Mouse (Mus musculus): ENCODE measurements around the gene Smok2a. TPM values are rescaled to one million over a fixed set of nuclear protein-coding genes. Genes with fewer than 3 reads are reported as not detected.
"Not testable (repeated sequence)": the region's sequence is repeated elsewhere in the genome, so short reads cannot be mapped to it uniquely, and the experiment has no call there.

Gene Smok2a
- polyA plus RNA-seq, 1 experiment: not detected

DNA sequence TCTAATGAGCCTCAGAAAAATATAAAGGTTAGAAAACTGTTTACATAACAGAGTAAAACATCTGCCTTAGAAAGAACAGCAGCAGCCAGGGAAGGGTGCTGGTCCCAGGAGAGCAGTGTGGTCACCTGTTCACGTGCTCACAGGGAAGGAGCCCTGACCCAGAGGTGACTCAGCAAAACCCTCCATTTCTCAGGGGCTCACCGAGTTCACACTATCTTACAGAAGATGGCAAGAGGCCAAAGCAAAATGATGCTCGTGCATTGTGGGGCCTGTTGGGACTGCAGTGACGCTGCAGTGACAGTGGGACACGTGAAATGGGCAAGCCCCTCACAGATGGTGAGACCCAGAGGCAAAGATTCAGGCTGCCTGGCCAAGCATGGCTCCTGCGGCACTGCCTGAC is 33.4 kb upstream of the Smok2a start:
- H3K27ac ChIP-seq (ENCODE audit: insufficient read depth, low read length); H3K9me3 ChIP-seq (replicated peaks; ENCODE audit: control insufficient read depth, insufficient read depth, low read length, poor library complexity, severe bottlenecking); H3K27me3 ChIP-seq (ENCODE audit: control insufficient read depth, insufficient read depth, low read length, poor library complexity, severe bottlenecking); H3K36me3 ChIP-seq (ENCODE audit: control insufficient read depth, insufficient read depth, low read length, poor library complexity, severe bottlenecking); H3K4me3 ChIP-seq (ENCODE audit: low read depth, low read length); H3K9ac ChIP-seq (ENCODE audit: low read depth, poor library complexity, severe bottlenecking); H3K4me1 ChIP-seq (ENCODE audit: control insufficient read depth, insufficient read depth, low read length): not testable (repeated sequence)
- TF ChIP-seq EP300 (IDR thresholded peaks at IDR 0.05; ENCODE audit: insufficient read depth, low read depth, low read length): peak; percentile 48; the same call in 1 of the 2 replicates

DNA sequence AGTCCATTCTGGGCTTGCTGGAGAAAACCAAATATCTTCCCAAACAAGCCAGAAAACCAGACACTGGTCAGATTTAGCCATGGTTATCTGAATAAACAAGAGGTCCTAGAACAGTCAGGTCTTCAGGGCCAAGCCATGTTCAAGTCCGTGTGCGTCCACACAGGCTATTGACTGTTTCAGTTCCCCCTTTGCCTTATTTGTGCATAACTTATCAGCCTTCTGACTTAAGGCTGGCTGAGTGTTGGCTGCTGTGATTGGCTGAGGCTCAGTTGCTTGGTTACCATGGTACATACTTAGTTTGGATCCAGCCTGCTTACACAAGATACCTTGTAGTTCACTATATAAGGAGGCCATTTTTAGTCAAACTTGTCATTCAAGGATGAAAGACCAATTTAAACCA is 32.1 kb upstream of the Smok2a start:
- not testable (repeated sequence) for H3K9ac ChIP-seq (ENCODE audit: low read depth, poor library complexity, severe bottlenecking); H3K27me3 ChIP-seq (ENCODE audit: control insufficient read depth, insufficient read depth, low read length, poor library complexity, severe bottlenecking); H3K36me3 ChIP-seq (ENCODE audit: control insufficient read depth, insufficient read depth, low read length, poor library complexity, severe bottlenecking); H3K4me1 ChIP-seq (ENCODE audit: control insufficient read depth, insufficient read depth, low read length); H3K9me3 ChIP-seq (replicated peaks; ENCODE audit: control insufficient read depth, insufficient read depth, low read length, poor library complexity, severe bottlenecking); H3K27ac ChIP-seq (ENCODE audit: insufficient read depth, low read length); H3K4me3 ChIP-seq (ENCODE audit: low read depth, low read length)

DNA sequence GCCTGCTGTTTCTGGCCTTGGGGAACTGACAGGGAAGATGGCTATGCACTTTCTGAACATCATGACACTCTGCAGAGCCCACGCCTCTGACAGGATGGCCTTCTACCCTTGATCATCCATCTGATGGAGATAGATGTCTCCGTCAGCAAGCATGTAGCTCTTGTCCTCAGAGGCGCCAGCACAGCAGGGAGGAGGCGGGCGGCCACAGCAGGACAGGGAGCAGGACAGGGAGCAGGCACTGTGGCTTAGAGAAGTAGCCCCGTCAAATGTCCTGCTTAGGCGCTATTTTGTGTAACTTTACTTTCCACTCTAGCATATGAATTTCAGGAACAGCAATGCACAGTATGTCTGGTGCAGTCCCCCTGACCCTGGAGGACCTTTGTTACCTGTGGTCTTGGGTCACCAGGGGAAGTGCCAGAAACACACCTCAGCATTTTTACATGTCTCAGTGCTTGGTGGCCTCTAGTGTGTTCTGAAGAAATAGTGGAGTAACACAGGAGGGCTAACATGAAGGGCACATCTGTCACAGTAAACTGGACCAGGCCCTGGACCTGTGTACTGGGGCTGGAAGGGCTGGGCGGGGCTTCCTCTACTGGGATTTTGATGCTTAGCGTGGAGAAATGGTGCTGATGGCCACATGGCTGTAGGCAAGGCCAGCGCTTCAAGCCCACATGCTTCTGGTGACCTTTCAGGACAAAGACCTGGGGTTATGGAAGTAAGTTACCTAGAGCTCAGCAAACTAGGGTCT is 30.0 kb upstream of the Smok2a start:
- not testable (repeated sequence) for H3K27ac ChIP-seq (ENCODE audit: insufficient read depth, low read length); H3K9ac ChIP-seq (ENCODE audit: low read depth, poor library complexity, severe bottlenecking); H3K36me3 ChIP-seq (ENCODE audit: control insufficient read depth, insufficient read depth, low read length, poor library complexity, severe bottlenecking); H3K27me3 ChIP-seq (ENCODE audit: control insufficient read depth, insufficient read depth, low read length, poor library complexity, severe bottlenecking); H3K9me3 ChIP-seq (replicated peaks; ENCODE audit: control insufficient read depth, insufficient read depth, low read length, poor library complexity, severe bottlenecking); H3K4me1 ChIP-seq (ENCODE audit: control insufficient read depth, insufficient read depth, low read length); H3K4me3 ChIP-seq (ENCODE audit: low read depth, low read length)

DNA sequence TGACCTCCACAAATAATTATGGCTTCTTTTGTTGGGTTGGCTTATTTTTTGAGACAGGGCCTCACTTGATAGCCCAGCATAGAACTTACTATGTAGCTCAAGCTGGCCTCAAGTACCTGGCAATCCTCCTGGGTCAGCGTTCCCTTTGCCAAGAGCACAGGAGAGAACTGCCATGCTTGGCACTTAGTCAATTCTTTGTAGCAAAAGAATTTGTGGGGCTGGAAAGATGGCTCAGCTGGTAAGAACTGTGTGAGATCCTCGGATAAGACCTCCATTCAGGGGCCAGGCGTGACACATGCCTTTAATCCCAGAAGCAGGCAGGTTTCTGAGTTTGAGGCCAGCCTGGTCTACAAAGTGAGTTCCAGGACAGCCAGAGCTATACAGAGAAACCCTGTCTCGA is 24.5 kb upstream of the Smok2a start:
- not testable (repeated sequence) for H3K4me1 ChIP-seq (ENCODE audit: control insufficient read depth, insufficient read depth, low read length); H3K27ac ChIP-seq (ENCODE audit: insufficient read depth, low read length); H3K27me3 ChIP-seq (ENCODE audit: control insufficient read depth, insufficient read depth, low read length, poor library complexity, severe bottlenecking); H3K4me3 ChIP-seq (ENCODE audit: low read depth, low read length); H3K36me3 ChIP-seq (ENCODE audit: control insufficient read depth, insufficient read depth, low read length, poor library complexity, severe bottlenecking); H3K9ac ChIP-seq (ENCODE audit: low read depth, poor library complexity, severe bottlenecking); H3K9me3 ChIP-seq (replicated peaks; ENCODE audit: control insufficient read depth, insufficient read depth, low read length, poor library complexity, severe bottlenecking)

DNA sequence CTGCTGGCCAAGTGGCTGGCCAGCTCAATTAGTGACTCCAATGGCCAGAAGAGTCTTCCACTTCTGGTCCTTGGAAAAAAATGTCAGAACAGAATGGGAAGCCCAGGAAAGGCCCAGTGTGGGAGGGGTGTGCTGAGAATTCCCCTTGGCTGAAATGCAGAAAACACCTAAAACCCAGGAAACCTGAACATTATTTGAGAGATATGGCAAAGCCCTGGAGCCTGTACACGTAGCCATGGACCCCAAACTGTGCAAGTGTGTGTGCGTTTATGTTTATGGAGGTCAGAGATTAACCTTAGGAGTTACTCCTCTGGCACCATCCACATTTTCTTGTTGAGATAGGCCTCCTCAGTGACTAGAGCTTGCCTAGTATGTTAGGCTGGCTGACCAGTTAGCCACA is 22.2 kb upstream of the Smok2a start:
- H3K27me3 ChIP-seq (ENCODE audit: control insufficient read depth, insufficient read depth, low read length, poor library complexity, severe bottlenecking); H3K4me3 ChIP-seq (ENCODE audit: low read depth, low read length); H3K36me3 ChIP-seq (ENCODE audit: control insufficient read depth, insufficient read depth, low read length, poor library complexity, severe bottlenecking); H3K9me3 ChIP-seq (replicated peaks; ENCODE audit: control insufficient read depth, insufficient read depth, low read length, poor library complexity, severe bottlenecking); H3K27ac ChIP-seq (ENCODE audit: insufficient read depth, low read length); H3K4me1 ChIP-seq (ENCODE audit: control insufficient read depth, insufficient read depth, low read length); H3K9ac ChIP-seq (ENCODE audit: low read depth, poor library complexity, severe bottlenecking): not testable (repeated sequence)

DNA sequence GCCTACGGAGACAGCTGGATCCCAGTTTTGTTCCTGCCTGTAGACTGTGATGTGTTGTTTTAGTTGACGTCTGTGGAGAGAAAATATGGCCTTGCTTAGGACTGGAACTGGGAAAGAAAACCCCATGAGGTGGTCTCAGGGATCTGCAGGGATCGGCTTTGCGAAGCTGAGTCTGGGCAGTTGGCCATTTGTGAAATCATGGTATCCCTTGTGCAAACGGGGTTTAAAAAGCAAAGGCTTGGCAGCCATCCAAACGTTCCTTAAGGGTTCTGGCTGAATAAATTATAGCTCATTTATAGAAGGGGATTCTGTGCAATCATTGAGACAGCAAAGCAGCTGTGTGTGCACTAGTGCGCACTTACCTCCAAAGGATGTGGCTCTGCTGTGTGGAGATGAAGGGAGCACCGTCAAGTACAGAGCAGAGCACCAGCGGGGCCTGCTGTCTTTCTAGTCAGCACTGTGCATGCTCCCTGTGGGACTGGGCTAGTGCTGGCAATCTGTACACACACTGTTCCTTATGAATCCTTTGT is 21.0 kb upstream of the Smok2a start:
- not testable (repeated sequence) for H3K36me3 ChIP-seq (ENCODE audit: control insufficient read depth, insufficient read depth, low read length, poor library complexity, severe bottlenecking); H3K9ac ChIP-seq (ENCODE audit: low read depth, poor library complexity, severe bottlenecking); H3K9me3 ChIP-seq (replicated peaks; ENCODE audit: control insufficient read depth, insufficient read depth, low read length, poor library complexity, severe bottlenecking); H3K4me1 ChIP-seq (ENCODE audit: control insufficient read depth, insufficient read depth, low read length); H3K27me3 ChIP-seq (ENCODE audit: control insufficient read depth, insufficient read depth, low read length, poor library complexity, severe bottlenecking); H3K4me3 ChIP-seq (ENCODE audit: low read depth, low read length); H3K27ac ChIP-seq (ENCODE audit: insufficient read depth, low read length)

DNA sequence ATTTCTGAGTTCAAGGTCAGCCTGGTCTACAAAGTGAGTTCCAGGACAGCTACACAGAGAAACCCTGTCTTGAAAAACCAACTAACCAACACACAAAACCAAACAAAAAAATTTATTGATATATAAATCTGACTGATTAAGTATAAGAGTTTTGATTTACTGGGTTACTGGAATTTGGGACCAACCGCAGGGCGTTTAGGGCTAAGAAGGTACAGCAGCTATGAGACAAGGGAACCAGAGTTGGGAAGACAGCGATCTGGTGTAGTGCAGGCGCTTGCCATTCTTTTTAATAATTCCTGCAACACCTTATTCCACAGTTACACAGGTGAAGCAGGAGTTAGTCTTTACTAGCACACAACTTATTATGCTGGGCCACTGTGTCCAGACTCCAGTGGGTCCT is 19.4 kb upstream of the Smok2a start:
- not testable (repeated sequence) for H3K4me3 ChIP-seq (ENCODE audit: low read depth, low read length); H3K9ac ChIP-seq (ENCODE audit: low read depth, poor library complexity, severe bottlenecking); H3K27me3 ChIP-seq (ENCODE audit: control insufficient read depth, insufficient read depth, low read length, poor library complexity, severe bottlenecking); H3K27ac ChIP-seq (ENCODE audit: insufficient read depth, low read length); H3K4me1 ChIP-seq (ENCODE audit: control insufficient read depth, insufficient read depth, low read length); H3K9me3 ChIP-seq (replicated peaks; ENCODE audit: control insufficient read depth, insufficient read depth, low read length, poor library complexity, severe bottlenecking); H3K36me3 ChIP-seq (ENCODE audit: control insufficient read depth, insufficient read depth, low read length, poor library complexity, severe bottlenecking)

DNA sequence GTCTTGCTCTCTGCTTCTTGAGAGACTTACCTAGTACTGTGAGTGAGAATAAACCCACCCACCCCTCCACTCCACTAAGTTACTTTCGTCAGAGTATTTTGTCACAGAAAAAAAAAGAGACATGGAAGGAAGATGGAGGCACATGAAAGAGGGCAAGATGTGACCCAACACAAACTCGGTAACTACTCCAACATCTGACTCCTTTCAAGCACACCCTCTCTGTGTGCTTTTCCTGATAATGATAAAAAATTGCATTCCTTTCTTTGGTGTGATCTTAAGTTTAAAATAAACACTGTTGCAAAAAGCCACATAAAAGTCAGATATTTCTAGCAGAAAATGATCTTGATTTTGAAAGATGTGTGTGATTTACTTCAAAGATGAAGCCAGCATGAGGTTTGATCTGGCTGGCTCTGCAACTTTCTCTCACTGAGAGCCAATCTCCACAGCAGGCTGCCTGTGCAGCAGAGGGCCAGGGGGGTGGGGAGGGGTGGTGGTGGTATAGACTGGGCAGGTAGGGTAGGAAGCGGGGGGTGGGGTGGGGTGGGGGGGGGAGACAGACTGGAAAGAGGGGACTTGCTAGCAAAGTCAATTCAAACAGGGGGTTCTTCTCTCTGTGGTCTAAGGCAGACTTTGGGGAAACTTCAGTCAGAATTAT is 18.4 kb upstream of the Smok2a start:
- not testable (repeated sequence) for H3K9ac ChIP-seq (ENCODE audit: low read depth, poor library complexity, severe bottlenecking); H3K27me3 ChIP-seq (ENCODE audit: control insufficient read depth, insufficient read depth, low read length, poor library complexity, severe bottlenecking); H3K27ac ChIP-seq (ENCODE audit: insufficient read depth, low read length); H3K4me1 ChIP-seq (ENCODE audit: control insufficient read depth, insufficient read depth, low read length); H3K4me3 ChIP-seq (ENCODE audit: low read depth, low read length); H3K36me3 ChIP-seq (ENCODE audit: control insufficient read depth, insufficient read depth, low read length, poor library complexity, severe bottlenecking); H3K9me3 ChIP-seq (replicated peaks; ENCODE audit: control insufficient read depth, insufficient read depth, low read length, poor library complexity, severe bottlenecking)

DNA sequence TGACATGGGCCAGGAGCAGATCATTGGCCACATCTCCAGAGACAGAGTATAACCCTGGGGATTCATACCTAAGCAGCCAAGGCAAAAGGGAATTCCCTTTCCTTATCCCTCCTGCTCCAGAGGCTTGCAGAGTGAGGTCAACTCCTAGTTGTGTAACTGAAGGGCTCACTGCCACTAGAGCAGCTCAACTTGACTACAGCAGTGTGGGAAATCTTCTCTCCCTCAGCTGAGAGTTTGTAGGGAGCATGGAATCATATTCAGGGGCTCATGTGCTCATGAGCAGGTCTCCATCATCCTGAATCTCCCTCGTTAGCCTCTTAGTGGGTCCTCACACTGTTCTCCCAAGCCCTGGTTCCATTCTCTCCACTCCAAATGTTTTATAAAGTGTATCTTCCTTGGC is 15.7 kb upstream of the Smok2a start:
- not testable (repeated sequence) for H3K9ac ChIP-seq (ENCODE audit: low read depth, poor library complexity, severe bottlenecking); H3K27ac ChIP-seq (ENCODE audit: insufficient read depth, low read length); H3K4me1 ChIP-seq (ENCODE audit: control insufficient read depth, insufficient read depth, low read length); H3K4me3 ChIP-seq (ENCODE audit: low read depth, low read length); H3K36me3 ChIP-seq (ENCODE audit: control insufficient read depth, insufficient read depth, low read length, poor library complexity, severe bottlenecking); H3K27me3 ChIP-seq (ENCODE audit: control insufficient read depth, insufficient read depth, low read length, poor library complexity, severe bottlenecking); H3K9me3 ChIP-seq (replicated peaks; ENCODE audit: control insufficient read depth, insufficient read depth, low read length, poor library complexity, severe bottlenecking)

Measured in ES-Bruce4 (cell line).